Mouse (Mus musculus) limb, embryonic 11.5 days (tissue): ENCODE measurements around the gene Siah1b. TPM values are rescaled to one million over a fixed set of nuclear protein-coding genes. Genes with fewer than 3 reads are reported as not detected.

Experiments used
- ATAC-seq: fragments of 200-750 bp; cut with Nextera tagmentation; 2 replicates; pipeline ENCODE4 v1.8.0; 2017; ENCODE audit warnings: low read depth; ENCODE audit not compliant: insufficient number of reproducible peaks, low FRiP score, low TSS enrichment
- DNase-seq: peaks from one replicate; pipeline ENCODE4 v3.0.0-alpha.2; 2015; ENCODE audit warnings: low spot score
- H3K27ac ChIP-seq: fragments of 300-500 bp; sonication (generic); replicated peaks from 2 replicates; pipeline ENCODE4 v1.5.1; 2014; ENCODE audit warnings: low read depth, mild to moderate bottlenecking, low read length
- H3K27me3 ChIP-seq: fragments of 300-500 bp; sonication (generic); 2 replicates; pipeline ENCODE4 v1.6.1; 2014; ENCODE audit warnings: mild to moderate bottlenecking, low read length, mixed read lengths; ENCODE audit not compliant: control insufficient read depth, insufficient read depth
- H3K36me3 ChIP-seq: fragments of 300-500 bp; sonication (generic); 2 replicates; pipeline ENCODE4 v1.6.1; 2014; ENCODE audit warnings: mild to moderate bottlenecking, low read length, moderate library complexity, mixed read lengths; ENCODE audit not compliant: control insufficient read depth, insufficient read depth
- H3K4me1 ChIP-seq: fragments of 300-500 bp; sonication (generic); 2 replicates; pipeline ENCODE4 v1.6.1; 2014; ENCODE audit warnings: low read length, mixed read lengths; ENCODE audit not compliant: control insufficient read depth, insufficient read depth
- H3K4me2 ChIP-seq: fragments of 300-500 bp; sonication (generic); 2 replicates; pipeline ENCODE4 v1.6.1; 2014; ENCODE audit warnings: low read depth, mild to moderate bottlenecking, moderate library complexity; ENCODE audit not compliant: severe bottlenecking
- H3K4me3 ChIP-seq: fragments of 300-500 bp; sonication (generic); 2 replicates; pipeline ENCODE4 v1.5.1; 2014; ENCODE audit warnings: low read depth, low read length
- H3K9ac ChIP-seq: fragments of 300-500 bp; sonication (generic); 2 replicates; pipeline ENCODE4 v1.6.1; 2014; ENCODE audit warnings: mild to moderate bottlenecking, low read length
- H3K9me3 ChIP-seq: fragments of 300-500 bp; sonication (generic); 2 replicates; pipeline ENCODE4 v1.6.1; 2016; ENCODE audit warnings: low read length; ENCODE audit not compliant: control insufficient read depth
- WGBS: fragments of 180-500 bp; shearing (Covaris S2); extraction: QIAGEN DNeasy Blood & Tissue Kit; methylation state at CpG from one replicate; pipeline ENCODE4 v1.1.7; 2014; 5-methylcytosine and 5-hydroxymethylcytosine counted together
- polyA plus RNA-seq: library from polyadenylated mRNA; unstranded; fragments of >200 nt; fragmentation: Nextera tagmentation; extraction: Ambion mirVana; gene quantifications from 2 replicates; pipeline ENCODE4 v1.2.1, GENCODE M21; 2014

The Siah1b gene
- polyA plus RNA-seq, 1 experiment from 2014 or later: 43.4 TPM

GRCm38 (mm10) chrX:164058523-164058922 is 17.8 kb downstream of the Siah1b start:
- WGBS: 76% methylated on average over 3 of the region's 3 CpGs
- Histone ChIP-seq H3K9ac (no peak overlapping the region), H3K27me3 (0 out of 2 replicates have a peak, but pooled peaks cover 7% of the 10 kb centered on the region), H3K4me3 (no peak overlapping the region), H3K9me3 (no peaks in the 10 kb centered on the region), H3K4me1 (no peaks in the 10 kb centered on the region), H3K36me3 (no peaks in the 10 kb centered on the region), H3K27ac (no peak overlapping the region), H3K4me2 (no peak overlapping the region)
- ATAC-seq: no peak
- DNase-seq: no peak

- H3K27me3 ChIP-seq: 0 out of 2 replicates have a peak, but pooled peaks cover 7% of the 10 kb centered on the region
- ATAC-seq: no peak
These were observed 20.6 kb downstream of the Siah1b start for GRCm38 (mm10) chrX:164055726-164056125.

GRCm38 (mm10) chrX:164046736-164047135 is 29.6 kb downstream of the Siah1b start:
- no peak for DNase-seq
- H3K4me2 ChIP-seq: no peak overlapping the region
- no peaks in the 10 kb centered on the region; the same call in 1 of the 2 replicates for H3K27me3 ChIP-seq
- no peak overlapping the region for H3K9ac ChIP-seq
- WGBS: 69% methylated on average over 2 of the region's 2 CpGs
- no peak overlapping the region for H3K27ac ChIP-seq
- no peaks in the 10 kb centered on the region for H3K9me3 ChIP-seq
- H3K4me1 ChIP-seq: no peaks in the 10 kb centered on the region
- no peak overlapping the region for H3K4me3 ChIP-seq
- no peaks in the 10 kb centered on the region for H3K36me3 ChIP-seq
- no peak for ATAC-seq

More at GRCm38 (mm10) chrX:164055726-164056125, 20.6 kb downstream of the Siah1b start:
- Histone ChIP-seq H3K4me3 (no peak overlapping the region), H3K9ac (no peak overlapping the region), H3K36me3 (no peaks in the 10 kb centered on the region), H3K27ac (no peak overlapping the region), H3K4me1 (no peaks in the 10 kb centered on the region), H3K4me2 (no peak overlapping the region), H3K9me3 (no peaks in the 10 kb centered on the region)
- 96% methylated on average over 4 of the region's 4 CpGs for WGBS
- DNase-seq: no peak

GRCm38 (mm10) chrX:164042069-164042468 is 34.2 kb downstream of the Siah1b start:
- Histone ChIP-seq H3K9ac (no peak overlapping the region), H3K9me3 (no peaks in the 10 kb centered on the region), H3K27me3 (no peaks in the 10 kb centered on the region; the same call in 1 of the 2 replicates), H3K36me3 (no peaks in the 10 kb centered on the region), H3K4me3 (no peak overlapping the region), H3K4me2 (no peak overlapping the region), H3K4me1 (no peaks in the 10 kb centered on the region), H3K27ac (no peak overlapping the region)
- DNase-seq (no peak), ATAC-seq (no peak)
- 69% methylated on average over 13 of the region's 13 CpGs for WGBS

GRCm38 (mm10) chrX:164038882-164039281 is 37.4 kb downstream of the Siah1b start:
- 0 out of 2 replicates have a peak, but pooled peaks cover 3% of the 10 kb centered on the region for H3K27me3 ChIP-seq
- ATAC-seq (no peak), DNase-seq (no peak)
- H3K9me3 ChIP-seq: no peaks in the 10 kb centered on the region
- no peak overlapping the region for H3K4me3 ChIP-seq
- H3K36me3 ChIP-seq: no peaks in the 10 kb centered on the region
- H3K4me1 ChIP-seq: no peaks in the 10 kb centered on the region
- no peak overlapping the region for H3K9ac ChIP-seq
- WGBS: 59% methylated on average over 2 of the region's 2 CpGs
- no peak overlapping the region for H3K4me2 ChIP-seq
- no peak overlapping the region for H3K27ac ChIP-seq

- 0 out of 2 replicates have a peak, but pooled peaks cover 6% of the 10 kb centered on the region for H3K27me3 ChIP-seq
- no peaks in the 10 kb centered on the region for H3K9me3 ChIP-seq
- 88% methylated on average over 7 of the region's 7 CpGs for WGBS
- no peak for DNase-seq
- no peak for ATAC-seq
- no peak overlapping the region for H3K27ac ChIP-seq
- no peak overlapping the region for H3K4me3 ChIP-seq
- H3K9ac ChIP-seq: no peak overlapping the region
- H3K4me1 ChIP-seq: no peaks in the 10 kb centered on the region
- H3K4me2 ChIP-seq: no peak overlapping the region
- no peaks in the 10 kb centered on the region for H3K36me3 ChIP-seq
These were observed 40.4 kb downstream of the Siah1b start for GRCm38 (mm10) chrX:164035931-164036330.

GRCm38 (mm10) chrX:164035401-164035800 is 40.9 kb downstream of the Siah1b start:
- no peaks in the 10 kb centered on the region for H3K9me3 ChIP-seq
- H3K27me3 ChIP-seq: 0 out of 2 replicates have a peak, but pooled peaks cover 6% of the 10 kb centered on the region
- H3K4me1 ChIP-seq: no peaks in the 10 kb centered on the region
- H3K27ac ChIP-seq: no peak overlapping the region
- no peak for ATAC-seq
- H3K4me2 ChIP-seq: no peak overlapping the region
- no peaks in the 10 kb centered on the region for H3K36me3 ChIP-seq
- H3K9ac ChIP-seq: no peak overlapping the region
- 90% methylated on average over 2 of the region's 2 CpGs for WGBS
- H3K4me3 ChIP-seq: no peak overlapping the region
- DNase-seq: no peak

GRCm38 (mm10) chrX:164032526-164032925 is 43.8 kb downstream of the Siah1b start:
- 86% methylated on average over 7 of the region's 7 CpGs for WGBS
- no peak overlapping the region for H3K9ac ChIP-seq
- no peak overlapping the region for H3K27ac ChIP-seq
- H3K4me2 ChIP-seq: no peak overlapping the region
- no peaks in the 10 kb centered on the region for H3K9me3 ChIP-seq
- ATAC-seq: no peak
- no peak overlapping the region for H3K4me3 ChIP-seq
- no peaks in the 10 kb centered on the region for H3K36me3 ChIP-seq
- 0 out of 2 replicates have a peak, but pooled peaks cover 6% of the 10 kb centered on the region for H3K27me3 ChIP-seq
- DNase-seq: no peak
- no peaks in the 10 kb centered on the region for H3K4me1 ChIP-seq
